Mouse (Mus musculus) C2C12 (cell line): Measurements from ENCODE around the gene Ntpcr.

Source experiments
- CEBPB ChIP-seq: IDR thresholded peaks from one replicate; pipeline ENCODE4 v1.6.1; 2011; ENCODE audit warnings: low read depth, mild to moderate bottlenecking, control low read depth, moderate library complexity
- CTCF ChIP-seq: IDR thresholded peaks from one replicate; pipeline ENCODE4 v1.5.1; 2011; ENCODE audit not compliant: control insufficient read depth, insufficient read depth, insufficient read length
- MAX ChIP-seq: IDR thresholded peaks from one replicate; pipeline ENCODE4 v1.6.1; 2011; ENCODE audit warnings: mild to moderate bottlenecking, control low read depth
- MYOD1 ChIP-seq: IDR thresholded peaks from one replicate; pipeline ENCODE4 v1.6.1; 2011; ENCODE audit warnings: low read depth; ENCODE audit not compliant: control insufficient read depth, insufficient read length
- MYOG ChIP-seq: IDR thresholded peaks from one replicate; pipeline ENCODE4 v1.6.1; 2011; ENCODE audit not compliant: control insufficient read depth, insufficient read length; ENCODE audit errors: extremely low read depth

DNA sequence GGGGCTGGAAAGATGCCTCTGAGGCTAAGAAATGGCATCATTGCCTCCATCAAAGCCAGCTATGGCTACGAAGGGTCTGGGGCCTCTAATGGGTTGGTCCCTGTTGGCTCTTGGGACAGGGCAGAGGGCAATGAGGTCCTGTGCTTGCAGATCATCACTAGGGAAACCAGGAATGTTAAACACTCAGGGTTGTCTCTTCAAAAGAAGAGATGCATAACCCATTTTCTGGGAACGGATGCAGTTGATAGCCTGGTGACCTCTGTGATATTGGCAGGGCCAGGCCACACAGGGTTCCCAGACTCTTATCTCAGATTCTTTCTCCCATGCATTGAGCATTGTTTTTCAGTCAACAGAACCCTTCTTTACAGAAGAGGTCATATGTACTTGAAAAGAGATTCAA lies 42.5 kb downstream of the Ntpcr start:
- TF ChIP-seq CTCF (no peak), MYOG (no peak), MYOD1 (no peak), CEBPB (no peak), MAX (no peak)
